Mouse (Mus musculus) left cerebral cortex, postnatal 36 days (tissue): ENCODE results near the gene Arg1. TPM values are rescaled to one million over a fixed set of nuclear protein-coding genes. Genes with fewer than 3 reads are reported as not detected.

Source experiments
- DNase-seq, 2 experiments: peaks; one replicate each; pipeline ENCODE4 v3.0.0; 2021 to 2022; ENCODE audit warnings: low spot score in 2 of 2, mixed read lengths in 1 of 2
- intact Hi-C: fragments of 180-260 bp; cut with DNase I; formaldehyde crosslinking; loops from one replicate; pipeline ENCODE4 v1.15.1; 2025
- total RNA-seq, 2 experiments: library from RNA; stranded (reverse); gene quantifications; 2 replicates each; pipeline ENCODE4 v1.2.3; 2021

Arg1 gene
- total RNA-seq = under 1 TPM in 1 of 2 experiments, not detected in 1; 0.27 TPM

DNA sequence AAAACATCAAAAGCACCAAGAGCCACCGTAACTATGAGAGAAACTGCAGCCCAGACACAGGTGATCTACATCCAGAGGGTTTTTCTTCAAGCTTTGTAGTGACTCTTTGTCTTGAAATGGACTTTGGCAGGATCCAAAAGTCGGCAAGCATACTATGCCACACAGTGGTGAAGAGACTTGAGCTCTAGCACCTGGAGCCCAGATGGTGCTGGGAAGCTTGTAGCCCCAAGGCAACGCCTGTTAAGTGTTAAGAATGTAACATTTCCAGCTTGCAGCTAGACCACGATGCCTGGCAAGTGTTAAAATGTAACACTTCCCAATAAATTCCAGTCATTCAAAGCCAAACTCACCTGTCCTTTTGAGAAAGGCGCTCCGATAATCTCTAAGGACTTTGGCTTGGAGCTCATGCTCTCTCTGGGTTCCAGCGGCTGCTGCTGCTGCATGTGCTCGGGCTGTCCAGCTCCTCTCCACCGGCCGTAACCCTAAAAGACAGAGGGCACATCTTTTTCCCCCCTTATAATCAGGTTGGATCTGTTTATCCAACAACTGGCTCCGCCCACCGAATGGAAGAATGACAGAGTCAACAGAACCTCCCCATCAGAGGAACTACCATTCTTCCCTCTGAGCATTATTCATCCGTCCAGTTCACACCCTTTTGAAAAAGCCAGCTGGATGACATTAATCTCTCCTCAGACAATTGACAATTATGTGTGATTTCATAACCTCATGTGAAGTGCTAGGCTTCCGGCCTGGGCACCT lies at the start of gene Arg1:
TSS of gene Arg1 (minus strand) at position 523 of the 759 bp plus-strand sequence.
- DNase-seq = no peak
- intact Hi-C loops = no loop called here

DNA sequence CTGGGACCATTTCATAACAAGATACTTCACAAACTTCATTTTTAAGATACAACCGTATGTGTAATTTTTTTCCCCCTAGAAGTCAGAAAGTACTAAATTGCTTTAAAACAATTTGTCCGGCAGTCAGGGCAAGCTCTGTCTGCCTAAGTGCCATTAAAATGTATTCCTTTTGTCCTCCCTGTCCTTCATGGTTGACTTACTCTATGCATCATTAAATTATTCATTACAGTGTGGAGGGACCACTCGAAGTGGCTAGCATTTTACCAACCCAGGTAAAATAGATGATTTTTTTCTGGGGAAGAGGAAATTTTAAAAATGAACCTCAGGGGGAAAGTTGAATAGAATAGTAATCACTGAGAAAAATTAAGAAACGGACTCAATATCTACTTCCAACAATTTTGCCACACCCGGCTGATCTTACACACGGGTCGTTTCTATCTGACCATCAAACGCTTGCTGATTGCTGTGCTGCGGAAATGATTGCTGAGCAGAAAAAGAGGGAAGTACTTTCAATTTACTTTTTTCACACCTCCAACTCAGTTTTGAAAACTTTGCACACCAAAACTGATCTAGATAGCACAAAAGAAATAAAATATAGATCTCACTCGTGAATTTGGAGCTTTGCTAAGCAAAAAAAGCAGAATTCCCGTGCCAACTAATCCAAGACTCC lies 46.7 kb upstream of the Arg1 start:
- intact Hi-C loops = no loop called here
- DNase-seq = no peak

DNA sequence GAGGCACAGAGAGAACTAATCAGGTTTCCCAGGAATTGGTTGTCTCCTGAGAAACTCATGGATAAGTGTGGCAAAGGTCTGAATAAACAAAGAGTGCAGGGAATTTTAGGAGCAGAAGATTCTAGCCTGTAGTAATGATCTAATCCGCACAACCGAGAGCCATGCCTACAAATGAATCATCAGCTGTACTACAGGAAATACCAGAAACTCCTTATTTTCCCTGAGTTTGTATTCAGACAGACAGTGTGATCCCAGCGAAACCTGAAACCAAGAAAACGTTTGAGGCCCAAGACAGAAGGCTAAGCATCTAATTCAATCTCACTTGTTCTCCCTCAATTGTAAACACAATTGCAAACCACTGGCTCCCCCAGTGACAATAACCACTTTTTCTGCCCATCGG lies 46.1 kb upstream of the Arg1 start:
- DNase-seq = no peak
- intact Hi-C loops = no loop called here

DNA sequence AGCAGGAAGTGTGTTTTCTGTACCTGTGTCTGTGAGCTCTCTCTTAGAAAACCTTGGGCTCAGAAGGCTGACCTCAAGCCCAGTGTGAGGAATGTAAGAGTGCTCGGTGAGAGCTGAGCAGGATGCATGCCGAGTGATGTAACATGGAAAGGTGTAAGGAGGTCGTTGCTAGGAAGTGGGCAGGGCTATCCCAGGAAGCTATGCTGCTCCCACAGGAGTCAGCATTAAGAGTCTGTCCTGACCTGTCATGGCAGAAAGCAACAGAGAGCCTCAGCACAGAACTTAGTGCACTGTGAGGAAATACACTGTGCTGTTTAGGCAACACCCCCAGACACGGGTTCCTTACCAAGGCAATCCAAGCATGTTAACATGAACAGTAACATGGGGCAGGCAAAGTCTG lies 45.6 kb upstream of the Arg1 start:
- intact Hi-C loops = no loop called here
- DNase-seq = no peak

DNA sequence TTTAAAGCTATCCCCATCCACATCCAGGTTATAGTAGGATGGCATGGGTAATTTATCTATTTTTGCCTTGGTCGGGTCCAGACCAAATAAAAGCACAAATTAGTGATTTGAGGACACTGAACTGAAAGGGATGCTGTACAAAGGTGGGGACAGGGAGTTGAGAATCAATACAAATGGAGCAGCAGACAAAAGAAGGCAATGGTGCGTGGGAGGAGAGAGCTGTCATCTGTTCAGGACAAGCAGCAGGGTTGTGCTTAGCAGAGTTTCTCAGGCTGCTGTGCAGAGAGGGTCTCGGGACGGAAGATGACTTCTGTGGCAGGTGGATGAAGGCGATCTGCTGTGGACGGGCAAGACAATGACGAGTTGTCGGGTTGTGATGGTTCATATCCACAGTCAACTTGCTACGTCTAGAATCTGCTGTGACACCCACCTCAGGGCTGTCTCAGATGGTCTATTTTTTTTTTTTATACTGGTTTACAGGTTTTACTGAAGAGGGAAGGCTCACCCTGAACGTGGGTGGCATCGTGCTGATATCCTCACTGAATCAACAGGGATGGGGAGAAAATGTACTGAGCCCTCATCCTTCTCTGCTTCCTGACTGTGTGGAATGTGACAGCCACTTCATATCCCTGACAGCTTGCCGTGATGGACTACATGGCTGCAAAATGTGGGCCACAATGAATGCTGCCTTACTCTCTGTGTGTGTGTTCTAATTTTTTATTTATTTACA lies 38.7 kb upstream of the Arg1 start:
- DNase-seq = no peak
- intact Hi-C loops = loop anchor here (10.0 kb wide), 1 partner anchor 179 kb away; no protein-coding TSS in a partner anchor

DNA sequence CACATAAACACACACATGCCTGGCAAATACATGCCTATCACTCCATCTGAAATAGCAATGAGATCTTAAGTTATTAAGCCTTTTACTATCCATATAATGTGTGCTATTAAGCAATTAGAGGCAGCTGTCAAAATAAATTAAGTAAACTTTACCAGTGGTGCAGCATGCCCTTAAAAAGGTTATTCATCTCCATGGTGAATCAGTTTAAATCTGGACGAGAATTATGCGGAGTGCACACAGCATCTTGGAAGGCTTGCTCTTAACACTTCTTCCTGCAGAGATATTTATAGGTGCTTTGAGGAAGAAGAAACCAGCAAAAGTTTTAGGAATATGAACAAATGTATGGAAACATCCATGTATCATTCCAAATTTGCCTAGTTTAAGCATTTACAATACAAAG lies 34.6 kb upstream of the Arg1 start:
- intact Hi-C loops = loop anchor here (2.0 to 10.0 kb wide), 2 partner anchors 183 to 257 kb away; no protein-coding TSS in a partner anchor
- no peak for DNase-seq

DNA sequence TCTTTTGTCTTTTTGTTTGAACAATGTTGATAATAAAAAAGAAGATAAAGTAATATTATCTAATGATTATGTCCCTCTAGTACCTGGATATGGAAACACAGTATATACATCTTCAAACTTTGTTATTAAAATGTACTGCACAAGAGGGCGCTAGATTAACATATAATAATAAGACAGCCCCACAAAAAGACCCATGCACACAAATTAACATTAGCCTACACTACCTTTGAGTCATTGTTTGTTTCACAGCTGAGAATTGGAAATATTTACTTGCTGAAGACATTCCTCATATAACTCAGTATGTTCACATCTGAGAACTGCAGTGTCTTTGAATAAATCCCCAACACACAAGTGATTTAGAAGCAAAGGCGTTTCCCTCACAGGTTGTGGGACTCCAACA lies 33.8 kb upstream of the Arg1 start:
- intact Hi-C loops = loop anchor here (2.0 to 10.0 kb wide), 2 partner anchors 184 to 258 kb away; no protein-coding TSS in a partner anchor
- no peak for DNase-seq

DNA sequence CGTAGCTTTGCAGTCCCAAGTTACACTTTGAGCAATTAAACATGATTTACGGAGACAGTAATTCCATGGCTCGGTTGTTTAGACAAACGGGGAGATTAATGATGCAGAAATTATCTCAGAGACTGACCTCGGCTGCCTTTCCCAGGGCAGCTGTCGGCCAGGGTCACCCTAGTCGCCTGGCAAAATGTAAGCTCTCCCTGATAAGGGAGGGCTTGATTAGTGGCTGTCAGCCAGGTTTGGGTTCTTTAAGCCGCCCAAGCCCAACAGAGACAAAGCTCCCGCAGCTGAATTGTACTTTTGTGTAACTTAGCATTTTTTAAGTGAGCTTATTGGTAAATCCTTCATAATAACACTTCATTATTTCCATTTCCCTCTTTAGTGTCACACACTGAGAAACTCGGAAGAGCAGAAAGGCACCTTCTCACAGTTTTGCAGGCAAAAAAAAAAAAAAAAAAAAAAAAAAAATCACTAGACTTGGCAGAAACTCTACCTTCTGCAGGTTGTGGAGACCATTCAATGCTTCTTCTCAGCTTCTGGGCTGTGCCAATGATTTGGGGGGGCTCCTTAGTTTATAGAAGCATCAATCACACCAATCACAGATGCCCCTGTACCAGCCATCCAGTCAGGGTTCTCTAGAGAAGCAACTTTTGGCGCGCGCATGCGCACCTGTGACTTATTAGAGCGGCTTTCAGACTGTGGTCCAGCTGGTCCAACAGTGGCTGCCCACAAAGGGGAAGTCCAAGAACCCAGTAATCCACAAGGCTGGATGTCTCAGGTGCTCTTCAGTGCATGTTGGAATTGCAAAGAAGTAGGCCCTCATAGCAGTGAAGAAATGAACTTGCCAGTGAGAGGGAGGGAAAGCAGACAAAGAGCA lies 32.0 kb upstream of the Arg1 start:
- DNase-seq = no peak
- intact Hi-C loops = no loop called here

DNA sequence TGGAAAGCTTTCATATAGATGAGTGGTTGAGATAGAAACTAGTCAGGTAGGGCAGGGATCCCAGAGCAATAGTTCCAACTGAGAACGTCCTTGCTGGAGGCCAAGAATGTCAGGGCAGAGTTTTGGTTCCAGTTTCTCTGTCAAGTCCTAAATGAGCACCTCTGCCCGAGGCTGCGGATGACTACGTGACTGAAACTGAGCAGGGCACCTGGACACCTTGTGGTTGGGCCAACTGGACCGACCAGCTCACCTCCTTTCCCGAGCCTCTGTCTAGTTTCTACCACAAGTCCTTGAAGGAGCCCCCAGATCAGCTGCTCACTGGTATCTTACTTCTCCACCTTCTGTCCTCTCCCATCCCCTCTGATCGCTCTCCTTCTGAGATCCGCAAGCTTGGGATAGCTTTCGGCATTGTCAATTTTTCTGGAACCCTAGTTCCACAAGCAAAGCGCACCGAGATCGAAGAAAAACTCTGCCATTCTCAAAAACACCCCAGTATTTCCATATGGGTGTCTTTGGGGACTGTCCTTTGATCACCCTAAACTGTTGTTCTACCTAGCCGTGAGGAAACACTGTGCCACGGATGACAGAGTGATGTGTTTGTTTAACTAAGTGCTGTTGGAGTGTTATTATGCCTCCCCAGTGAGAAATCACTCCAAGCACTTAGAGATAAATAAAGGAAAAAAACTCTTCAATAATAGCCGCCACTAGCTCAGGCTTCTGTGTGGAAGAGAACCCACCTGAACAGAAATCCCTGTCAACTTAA lies 31.2 kb upstream of the Arg1 start:
- intact Hi-C loops = no loop called here
- no peak for DNase-seq

DNA sequence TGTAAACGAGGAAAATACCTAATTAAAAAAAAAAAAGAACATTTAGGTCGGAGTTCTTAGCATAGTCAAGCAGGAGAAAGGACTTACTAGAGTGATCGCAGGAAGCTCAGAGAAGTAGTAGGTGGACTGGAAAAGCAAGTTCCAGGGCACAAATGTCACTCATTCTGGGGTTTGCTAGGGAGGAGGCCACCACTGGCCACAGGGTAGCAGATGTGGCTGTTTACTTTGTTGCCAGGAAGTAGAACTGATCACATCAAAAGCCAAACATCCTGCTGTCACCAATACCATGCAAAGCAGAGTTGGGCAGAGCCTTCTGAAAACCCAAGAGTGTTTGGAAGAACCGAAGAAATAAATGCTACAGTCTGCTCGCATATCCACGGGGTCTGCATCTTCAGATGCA lies 26.6 kb upstream of the Arg1 start:
- intact Hi-C loops = no loop called here
- DNase-seq = no peak

DNA sequence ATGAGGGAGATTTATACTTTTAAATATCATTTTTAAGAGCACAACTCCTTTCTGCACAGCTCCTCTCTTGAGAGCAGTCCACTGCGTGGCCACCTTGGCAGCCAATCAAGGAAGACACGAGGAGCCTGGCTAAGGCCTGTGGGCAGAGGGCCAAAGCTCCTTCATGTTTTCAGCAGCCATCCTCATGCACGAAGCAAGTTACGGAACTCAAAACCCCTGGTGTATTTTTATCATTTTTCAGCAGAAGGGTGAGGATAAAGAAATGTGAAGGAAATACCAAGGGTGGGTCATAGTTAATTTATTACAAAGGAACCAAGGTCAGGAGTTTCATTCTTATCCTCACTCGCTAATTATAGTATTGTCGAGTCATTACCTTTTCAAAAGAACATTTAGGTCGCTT lies 25.3 kb upstream of the Arg1 start:
- intact Hi-C loops = no loop called here
- DNase-seq = no peak

DNA sequence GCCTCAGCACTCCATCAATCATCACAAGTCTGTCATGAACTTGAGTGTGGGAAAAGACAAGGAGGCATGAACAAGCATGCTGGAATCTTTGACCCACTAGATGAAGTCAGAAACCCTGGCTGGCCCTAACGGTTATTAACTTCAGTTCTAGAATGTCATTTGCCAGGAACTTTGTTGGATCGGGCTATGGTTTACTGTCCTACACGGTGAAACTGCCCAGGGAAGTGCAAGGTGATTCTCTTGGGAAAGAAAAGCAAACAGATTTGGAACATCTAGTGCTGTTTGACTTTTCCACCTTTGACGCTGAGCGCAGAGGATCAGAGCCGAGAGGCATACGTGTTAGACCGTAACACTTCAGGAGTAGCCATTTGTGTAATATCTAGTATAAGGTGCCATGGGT lies 24.3 kb upstream of the Arg1 start:
- intact Hi-C loops = no loop called here
- no peak for DNase-seq

DNA sequence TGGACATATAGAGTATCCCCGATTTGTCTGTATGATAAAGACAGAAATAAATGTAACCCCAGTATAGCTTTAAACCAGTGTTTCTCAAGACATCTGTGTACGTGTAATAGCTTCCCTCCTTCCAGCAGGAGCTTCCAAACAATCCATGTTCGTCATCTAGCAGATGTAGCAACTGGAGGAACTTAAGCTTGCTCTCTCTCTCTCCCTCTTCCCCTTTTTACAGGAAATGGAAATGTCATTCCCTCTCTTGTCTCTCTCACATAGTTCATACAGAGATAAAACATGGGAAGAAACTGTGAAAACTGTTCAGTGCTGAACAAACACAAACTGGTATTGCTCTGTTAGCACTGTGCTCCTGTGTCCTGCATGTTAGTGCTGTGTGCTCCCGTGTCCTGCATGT lies 22.9 kb upstream of the Arg1 start:
- intact Hi-C loops = no loop called here
- no peak for DNase-seq

DNA sequence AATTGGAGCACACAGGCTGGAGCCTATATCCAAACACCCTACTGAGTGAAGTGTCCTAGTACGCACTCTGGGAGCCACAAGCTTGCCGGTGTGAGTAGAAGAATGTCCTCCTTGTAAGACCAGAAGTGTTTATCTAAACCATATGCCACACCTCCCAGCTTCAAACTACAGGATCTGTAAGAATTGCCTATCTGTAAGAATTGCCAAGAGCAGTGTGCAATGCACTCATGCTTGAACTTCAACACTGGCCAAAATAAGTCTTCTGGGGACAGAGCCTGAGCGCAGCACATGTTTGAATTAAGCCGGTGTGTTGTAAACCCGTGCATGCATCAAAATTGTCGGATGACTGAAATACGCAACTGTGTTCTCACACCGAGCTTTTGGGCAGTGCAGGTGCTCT lies 21.0 kb upstream of the Arg1 start:
- no peak for DNase-seq
- intact Hi-C loops = no loop called here

DNA sequence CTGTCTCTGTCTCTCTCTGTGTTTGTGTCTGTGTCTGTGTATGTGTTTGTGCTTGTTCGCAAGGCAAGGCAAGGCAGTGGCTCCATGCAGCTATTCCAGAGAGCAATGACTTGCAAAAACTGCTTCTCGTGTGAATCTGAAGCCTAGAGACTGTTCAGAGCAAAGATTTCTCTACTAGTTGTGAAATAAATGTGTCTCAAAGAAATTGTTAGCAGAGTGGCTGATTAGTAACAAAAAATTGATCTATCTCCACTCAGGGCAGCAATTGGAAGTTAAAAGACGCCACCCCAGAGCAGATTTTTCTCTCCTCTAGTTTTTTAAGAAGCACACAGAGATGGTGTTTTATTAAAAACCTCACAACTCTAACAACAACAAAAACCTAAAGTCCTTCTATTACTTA lies 20.6 kb upstream of the Arg1 start:
- DNase-seq = no peak
- intact Hi-C loops = no loop called here

DNA sequence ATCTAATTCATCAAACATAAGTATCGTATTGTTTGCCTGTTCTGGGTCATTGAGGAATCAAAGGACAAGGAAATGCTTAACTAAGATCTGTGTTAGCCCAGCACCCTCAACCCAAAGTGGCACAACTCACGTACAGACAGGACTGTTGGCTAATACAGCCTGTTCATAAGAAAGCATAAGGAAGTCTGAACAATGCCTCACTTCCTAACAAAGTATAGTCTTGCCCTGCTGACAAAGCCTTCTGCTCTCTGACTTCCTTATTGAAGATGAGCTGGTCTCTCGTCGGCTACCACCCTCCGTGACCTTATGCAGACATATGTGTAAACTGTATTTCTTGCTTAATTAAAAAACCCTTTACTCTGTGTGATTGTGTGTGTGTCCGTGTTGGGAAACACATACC lies 2.9 kb upstream of the Arg1 start:
- no peak for DNase-seq
- intact Hi-C loops = no loop called here

DNA sequence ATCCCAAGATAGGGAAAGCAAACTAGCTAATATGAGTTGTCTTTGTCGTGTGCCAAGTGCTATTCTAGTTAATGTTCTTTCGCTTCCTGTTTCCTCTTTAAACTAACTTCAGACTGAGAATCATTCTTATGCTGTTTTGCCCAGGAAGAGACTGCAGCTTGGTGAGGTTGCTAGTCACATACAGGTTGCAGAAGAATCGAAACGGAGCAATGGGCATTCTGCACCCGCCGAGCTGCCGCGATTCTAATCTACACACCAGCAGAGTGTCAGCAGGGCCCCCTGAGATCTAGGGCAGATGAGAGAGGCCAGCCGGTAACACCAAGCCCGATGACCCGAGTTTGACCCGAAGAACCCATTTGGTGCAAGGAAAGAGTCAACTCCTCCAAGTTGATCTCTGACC lies 788 bp upstream of the Arg1 start:
- no peak for DNase-seq
- intact Hi-C loops = no loop called here

DNA sequence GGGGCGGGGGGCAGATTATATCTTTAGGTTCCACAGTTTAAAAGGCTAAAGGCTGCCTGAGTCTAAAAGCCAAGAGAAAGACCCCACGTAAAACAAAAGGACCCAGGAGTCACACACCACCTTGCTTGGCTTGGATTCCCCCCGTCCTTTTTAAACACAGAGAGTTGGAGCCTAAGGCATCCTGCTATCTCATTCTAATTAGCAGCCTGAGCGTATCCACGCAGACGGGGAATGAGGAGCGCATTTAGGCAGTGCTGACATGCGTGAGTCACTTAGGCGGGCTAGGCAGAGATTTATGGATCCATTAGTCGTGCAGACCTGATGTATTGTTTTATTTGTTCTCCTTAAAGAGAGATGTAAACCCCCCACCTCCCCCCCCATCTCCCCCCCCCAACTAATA lies 904 bp downstream of the Arg1 start:
- no peak for DNase-seq
- intact Hi-C loops = no loop called here

DNA sequence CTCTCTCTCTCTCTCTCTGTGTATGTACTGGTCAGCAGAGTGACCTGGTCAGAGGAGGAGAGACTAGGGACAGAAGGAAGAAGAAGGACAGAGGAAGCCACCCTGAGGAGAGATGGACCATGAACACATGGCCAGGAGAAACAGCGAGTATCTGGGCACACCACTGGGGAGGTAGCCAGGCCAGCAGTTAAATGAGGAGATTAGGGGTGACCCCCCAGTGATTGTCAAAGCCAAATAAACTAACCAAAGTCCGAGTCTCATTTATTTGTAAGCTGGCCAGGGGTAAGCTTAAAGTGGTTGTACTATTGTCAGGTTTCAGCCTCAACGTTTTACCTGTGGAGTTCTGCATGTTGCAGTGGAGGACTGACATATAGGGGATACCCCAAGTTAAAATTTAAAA lies 3.0 kb downstream of the Arg1 start:
- intact Hi-C loops = no loop called here
- DNase-seq = no peak
